Mouse (Mus musculus) kidney, adult 9 months (tissue): ENCODE data around the gene Gabra5.

ENCODE experiments used
- DNase-seq: peaks from one replicate; pipeline ENCODE4 v3.0.0; 2022

The Gabra5 gene

DNA sequence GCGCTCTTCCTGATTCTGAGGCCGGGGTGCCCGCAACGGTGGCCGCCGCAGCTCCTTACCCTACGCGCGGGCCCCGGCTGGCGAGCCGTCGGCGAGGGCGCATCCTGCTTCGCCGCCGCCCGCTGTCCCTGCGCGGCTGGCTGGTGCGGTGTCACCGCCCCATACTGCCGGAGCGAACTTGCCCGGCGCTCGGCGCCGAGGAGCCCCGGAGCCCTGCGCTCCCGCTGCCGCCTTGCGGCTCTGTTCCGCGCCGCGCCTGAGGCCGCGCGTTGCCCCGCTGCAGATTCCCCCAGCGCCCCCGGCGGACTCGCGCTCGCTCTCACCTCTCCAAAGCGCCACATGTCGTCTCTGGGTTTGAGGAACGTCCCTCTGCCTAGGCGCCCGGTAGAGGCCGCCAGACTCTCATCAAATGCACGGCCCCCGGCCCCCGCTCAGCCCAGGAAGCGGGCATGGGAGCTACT lies at the start of gene Gabra5:
Gabra5 (minus strand) TSS at position 379 of the 461 bp plus-strand sequence.
- peak; percentile 2 for DNase-seq

GRCm38 (mm10) chr7:57538565-57538964 lies 28.7 kb upstream of the Gabra5 start:
- DNase-seq = peak; percentile 11

GRCm38 (mm10) chr7:57532676-57533075 lies 22.8 kb upstream of the Gabra5 start:
- no peak for DNase-seq

DNA sequence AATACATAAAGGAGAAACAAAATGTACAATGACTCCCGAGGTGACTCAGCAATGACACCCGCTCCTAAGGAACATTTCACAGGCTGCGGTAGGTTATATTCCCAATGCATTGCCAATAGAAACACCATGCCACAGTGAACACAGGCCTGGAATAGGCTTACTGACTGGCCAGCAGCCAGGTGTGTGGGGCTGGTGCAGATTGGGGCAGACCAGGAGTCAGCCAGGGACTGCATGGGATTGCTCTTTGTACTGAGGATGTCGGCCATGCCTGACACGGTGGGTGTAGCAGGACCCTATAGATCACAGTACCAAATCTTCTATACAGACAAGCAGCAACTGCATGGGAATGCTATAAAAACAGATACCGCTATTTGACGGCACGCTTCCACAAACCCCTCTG lies 20.1 kb upstream of the Gabra5 start:
- DNase-seq = no peak

- DNase-seq = no peak
Observed at GRCm38 (mm10) chr7:57529451-57529850, 19.6 kb upstream of the Gabra5 start.

- DNase-seq = peak; percentile 23
Observed at GRCm38 (mm10) chr7:57512955-57513354, 3.1 kb upstream of the Gabra5 start.

DNA sequence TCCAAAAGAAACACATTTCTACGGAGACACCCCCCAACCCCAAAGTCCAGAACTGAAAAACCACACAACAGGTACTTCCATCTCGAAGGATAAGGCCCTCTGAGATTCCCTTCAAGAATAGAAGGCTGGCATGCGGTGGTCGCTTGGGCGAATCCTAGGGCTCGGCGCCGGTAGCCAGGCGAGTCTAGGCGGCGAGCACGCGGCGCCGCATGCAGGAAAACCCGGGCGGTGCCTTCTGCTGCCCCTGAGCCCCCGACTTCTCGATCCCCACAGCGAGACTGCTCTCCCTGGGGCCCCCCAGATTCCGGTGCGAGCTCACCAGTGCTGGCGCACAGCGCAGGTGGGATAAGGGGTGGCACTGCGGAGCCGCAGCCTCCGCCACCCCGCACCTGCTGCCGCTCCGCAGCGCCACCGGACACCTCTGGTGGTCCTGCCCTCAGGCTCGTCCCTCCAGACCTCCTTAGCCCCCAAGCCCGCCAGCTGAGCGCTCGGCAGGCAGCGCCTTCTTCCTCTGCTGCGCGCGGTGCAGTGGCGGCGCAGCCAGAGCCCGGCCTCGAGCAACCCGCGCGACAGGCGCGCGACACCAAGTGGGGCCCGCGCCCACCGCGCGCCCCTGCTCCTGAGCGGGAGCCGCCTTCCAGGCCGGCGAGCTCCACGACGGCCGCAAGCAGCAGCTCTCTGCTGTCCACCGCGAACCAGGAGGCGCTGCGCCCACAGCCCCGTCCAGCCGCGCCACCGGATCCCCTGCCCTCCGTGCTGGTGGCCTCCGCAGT lies 813 bp downstream of the Gabra5 start:
- no peak for DNase-seq

DNA sequence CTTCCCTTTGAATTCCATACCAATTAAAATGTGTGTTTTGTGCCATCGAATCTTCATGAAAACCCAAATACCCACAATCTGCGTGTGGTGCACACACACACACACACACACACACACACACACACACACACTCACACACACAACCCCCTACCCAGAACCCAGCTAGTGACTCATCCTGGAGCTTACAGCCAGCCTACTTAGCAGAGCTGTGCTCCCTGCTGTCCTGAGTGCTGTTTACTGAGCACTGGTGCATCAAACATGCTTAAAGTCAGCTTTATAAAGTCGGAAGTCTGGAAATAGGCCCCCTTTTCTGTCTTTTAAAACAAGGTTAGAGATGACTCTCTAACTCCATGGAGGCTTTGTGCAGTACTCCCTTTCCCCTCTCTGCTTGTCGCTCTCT lies 7.0 kb downstream of the Gabra5 start:
- DNase-seq = no peak

GRCm38 (mm10) chr7:57491795-57492194 lies 18.1 kb downstream of the Gabra5 start:
- no peak for DNase-seq

DNA sequence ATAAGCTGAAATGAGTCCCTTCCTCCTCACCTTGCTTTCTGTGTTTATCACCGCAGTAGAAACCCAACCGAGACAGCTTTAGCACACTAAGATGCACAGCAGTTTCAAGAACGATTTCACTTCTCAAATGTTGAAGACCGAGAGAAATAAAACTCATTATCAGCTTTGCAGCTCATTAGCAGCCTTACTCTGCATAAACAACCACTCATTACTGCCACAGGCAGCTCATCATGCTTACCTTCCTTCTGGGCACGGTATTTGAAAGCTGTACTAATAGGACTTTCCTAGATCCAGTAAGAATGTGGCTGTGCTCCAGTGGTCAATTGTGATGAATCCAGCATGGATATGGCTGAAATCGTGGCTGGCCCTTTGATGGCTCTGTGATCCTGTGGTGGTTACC lies 23.0 kb downstream of the Gabra5 start:
- DNase-seq = no peak

GRCm38 (mm10) chr7:57482896-57483295 lies 27.0 kb downstream of the Gabra5 start:
- peak; percentile 17 for DNase-seq

DNA sequence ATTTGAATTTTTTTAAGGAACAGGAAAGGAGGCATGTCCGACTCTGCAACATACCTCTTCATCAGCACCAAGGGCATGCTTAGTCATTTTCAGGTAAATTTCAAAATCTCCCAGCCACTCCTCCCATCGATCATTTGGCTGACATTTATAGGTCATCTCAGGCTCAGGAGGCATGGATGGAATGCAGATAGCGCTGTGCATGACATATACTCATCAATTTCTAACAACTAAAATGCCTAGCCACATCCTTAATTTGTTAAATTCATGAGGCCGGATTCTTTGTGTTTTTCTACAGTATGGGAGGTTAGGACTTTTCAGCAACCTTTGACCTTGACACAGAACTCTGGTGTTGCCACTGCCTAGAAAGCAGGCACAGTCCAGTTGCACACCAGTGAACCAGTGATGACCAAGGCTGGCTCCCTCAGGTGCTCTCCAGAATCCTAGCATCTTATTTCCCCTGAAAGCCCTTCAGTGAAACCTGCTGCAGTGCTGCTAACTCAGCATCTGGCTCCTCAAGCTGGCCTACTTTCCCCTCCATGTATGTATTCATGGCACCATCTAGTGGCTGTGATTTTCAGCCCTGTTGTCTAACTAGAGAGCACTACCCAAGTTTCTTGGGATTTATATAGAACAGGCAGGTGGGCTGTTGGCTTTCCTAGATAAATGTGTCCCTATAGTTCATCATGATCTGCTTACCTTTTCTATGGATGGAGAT lies 35.9 kb downstream of the Gabra5 start:
- DNase-seq = peak; percentile 57

- no peak for DNase-seq
Observed at GRCm38 (mm10) chr7:57471316-57471715, 38.5 kb downstream of the Gabra5 start.

DNA sequence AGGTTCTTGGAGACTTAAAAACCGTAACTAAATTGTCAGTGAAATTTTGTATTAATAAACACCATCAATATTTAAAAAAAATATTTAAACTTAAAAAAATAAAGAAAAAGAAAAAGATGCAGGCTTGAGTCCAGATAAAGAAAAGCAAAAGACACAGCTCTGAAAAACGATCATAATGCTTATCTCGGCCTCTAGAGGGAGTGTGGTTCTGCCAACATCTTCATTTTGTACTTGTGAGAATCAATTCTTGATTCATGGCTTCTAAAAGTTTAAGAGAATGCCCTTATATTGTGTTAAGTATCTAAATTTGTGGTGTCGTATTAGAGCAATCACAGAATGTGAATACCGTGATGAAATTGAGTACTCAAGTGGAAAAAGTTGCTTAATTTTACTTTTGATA lies 49.5 kb downstream of the Gabra5 start:
- DNase-seq = no peak

GRCm38 (mm10) chr7:57448239-57448638 lies 61.6 kb downstream of the Gabra5 start:
- no peak for DNase-seq

DNA sequence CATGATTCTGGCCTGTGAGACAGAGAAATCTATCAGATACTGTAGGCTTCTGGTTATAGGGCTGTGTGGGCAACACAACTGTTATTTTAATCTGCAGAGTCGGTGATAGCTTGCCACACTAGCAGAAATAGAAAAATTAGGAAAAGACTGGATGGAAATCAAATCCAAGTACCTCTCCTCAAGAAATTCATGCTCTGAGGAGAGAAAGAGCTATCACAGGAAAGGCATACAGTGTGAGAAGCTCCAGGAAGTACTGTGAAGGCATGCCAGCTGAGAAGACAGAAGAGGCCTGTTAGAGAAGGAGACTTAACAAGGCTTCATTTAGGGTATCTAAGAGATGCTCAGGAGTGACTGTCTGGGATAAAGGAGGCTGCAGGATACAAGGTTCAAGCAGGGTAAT lies 87.2 kb downstream of the Gabra5 start:
- no peak for DNase-seq

DNA sequence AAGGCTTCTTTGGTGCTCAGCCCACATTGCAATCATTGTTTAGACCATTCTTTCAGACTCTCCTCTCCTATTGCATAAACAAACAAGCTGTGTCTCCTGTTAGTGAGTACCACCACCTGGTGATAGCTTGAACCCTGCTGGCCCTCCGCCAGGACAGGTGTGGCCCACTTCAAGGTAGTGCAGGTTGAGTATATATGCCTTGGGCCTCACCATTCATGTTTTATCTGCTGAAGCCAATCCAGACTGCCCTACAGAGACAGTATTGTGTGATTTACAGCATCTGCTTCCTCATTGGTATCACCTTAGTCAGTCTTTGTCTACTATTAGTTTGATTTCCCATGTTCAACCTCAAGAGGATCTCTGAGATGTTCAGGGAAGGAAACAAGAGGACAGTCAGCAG lies 88.8 kb downstream of the Gabra5 start:
- DNase-seq = no peak

- DNase-seq = no peak
Observed at GRCm38 (mm10) chr7:57419392-57419791, 90.5 kb downstream of the Gabra5 start, which contains the start of gene Gabrb3. Gabrb3 (plus strand) TSS chr7:57419692.

DNA sequence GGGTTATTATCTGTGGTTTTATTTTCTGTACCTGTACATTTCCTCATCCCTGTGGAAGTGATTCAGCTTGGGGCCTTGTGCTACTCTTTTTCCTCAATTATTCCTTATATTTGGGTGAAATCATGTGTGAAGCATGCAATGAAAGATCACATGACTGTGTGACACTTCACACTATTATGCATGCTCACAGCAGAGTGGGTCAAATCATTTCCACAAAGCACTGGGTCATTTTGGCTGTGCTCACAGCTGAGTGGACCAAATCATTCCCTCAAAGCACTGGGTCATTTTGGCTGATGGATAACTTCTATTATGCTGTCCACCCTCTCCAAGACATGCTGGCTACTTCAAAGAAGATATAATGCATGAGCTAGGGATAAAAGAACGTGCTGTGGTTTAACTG lies 97.0 kb downstream of the Gabra5 start:
- no peak for DNase-seq

DNA sequence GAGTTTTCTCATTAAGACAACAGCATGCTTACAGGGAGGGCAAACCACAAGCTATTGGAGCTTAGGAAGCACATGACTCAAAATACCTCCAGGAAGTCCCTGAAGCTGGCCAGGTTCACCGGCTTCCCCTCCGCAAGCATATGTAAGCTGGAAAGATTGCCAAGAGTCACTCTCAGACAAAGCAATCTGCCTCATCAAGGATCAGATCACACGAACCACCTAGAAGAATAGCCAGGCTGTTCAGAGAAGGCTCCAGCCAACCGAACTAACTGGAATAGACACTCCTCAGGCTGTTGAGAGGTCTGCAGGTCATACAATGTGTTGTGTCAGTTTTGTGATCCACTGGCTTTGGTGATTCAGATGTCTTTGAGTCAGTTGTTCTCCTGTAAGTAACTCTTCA lies 98.7 kb downstream of the Gabra5 start:
- DNase-seq = no peak

GRCm38 (mm10) chr7:57393551-57393950 lies 116.3 kb downstream of the Gabra5 start:
- DNase-seq = no peak

DNA sequence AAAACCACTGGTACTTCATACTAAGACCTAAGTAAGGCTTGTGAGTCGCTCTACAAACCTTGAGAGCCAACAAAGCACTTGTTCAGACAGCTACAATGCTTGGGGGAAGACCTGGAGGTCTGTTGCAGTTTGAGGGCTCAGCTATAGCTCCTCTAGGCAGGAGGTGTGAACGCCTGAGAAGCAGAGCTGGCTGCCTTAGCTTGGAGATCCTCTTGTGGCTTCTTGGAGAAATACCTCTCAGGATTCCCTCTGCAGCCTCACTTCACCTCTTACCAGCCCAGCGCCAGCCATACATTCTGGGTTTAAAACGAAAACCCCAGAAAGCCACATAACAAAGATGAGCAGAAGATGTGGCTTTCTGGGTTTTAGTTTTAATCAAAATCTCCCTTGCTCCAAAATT lies 119.8 kb downstream of the Gabra5 start:
- no peak for DNase-seq

DNA sequence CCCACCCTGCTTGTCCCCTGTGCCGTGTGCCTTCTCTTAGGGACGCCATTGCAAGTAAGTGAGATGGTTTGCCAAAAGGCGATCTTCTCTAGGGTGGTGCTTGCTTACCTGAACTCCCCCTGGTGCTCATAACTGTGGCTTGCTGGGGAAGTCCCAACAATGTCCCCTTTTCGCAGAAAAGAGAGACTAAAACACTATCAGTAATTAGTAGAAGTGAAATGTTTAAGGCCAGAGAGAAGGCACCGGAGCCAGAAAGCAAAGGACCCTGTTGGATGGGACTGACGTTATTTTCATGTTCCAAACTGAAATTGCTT lies 122.6 kb downstream of the Gabra5 start:
- peak; percentile 2 for DNase-seq

GRCm38 (mm10) chr7:57386517-57387340 lies 123.1 kb downstream of the Gabra5 start, which contains the start of gene Gabrg3:
Gabrg3 (minus strand) TSS chr7:57387188.
- DNase-seq = peak; percentile 4
